In genomic region chr5:114980122-114980748, GRCm38 (mm10) we compare ENCODE assay signal across 8 mouse cellular contexts. TPM values are rescaled to one million over a fixed set of nuclear protein-coding genes. Genes with fewer than 3 reads are reported as not detected.
A peak's percentile ranks its signal among the peaks of the same experiment; 100 is the strongest.
DNase-seq lines count a peak whose midpoint lies in the region; ATAC-seq and TF ChIP-seq lines count a peak whose summit lies in the region.

No protein-coding gene starts in this region.

- H3K4me3 ChIP-seq in heart, embryonic 15.5 days: peak overlapping the region; percentile 55
- H3K4me3 ChIP-seq in lung, adult 2 months (replicated peaks; ENCODE audit: extremely low read depth, low read depth, low read length): peak overlapping the region; percentile 69
- peak overlapping the region; percentile 43 for H3K4me3 ChIP-seq in stomach, embryonic 15.5 days (replicated peaks)

- H3K4me1 ChIP-seq in heart, embryonic 15.5 days (replicated peaks): peaks cover 12% of the 10 kb centered on the region
- peaks cover 3% of the 10 kb centered on the region; the same call in 1 of the 2 replicates for H3K4me1 ChIP-seq in lung, adult 2 months (ENCODE audit: control insufficient read depth, insufficient read depth, low read length)
- H3K4me1 ChIP-seq in stomach, embryonic 15.5 days: peaks cover 11% of the 10 kb centered on the region

- ATAC-seq in heart, embryonic 15.5 days (replicated peaks; ENCODE audit: insufficient number of reproducible peaks, insufficient read depth, low FRiP score, low read depth): 0 out of 2 replicates have a peak, but pooled peaks have one; percentile 36
- ATAC-seq in stomach, embryonic 15.5 days (ENCODE audit: insufficient read depth, low FRiP score, low read depth): no peak

- H3K4me2 ChIP-seq in heart, embryonic 15.5 days: peak overlapping the region; percentile 94
- peak overlapping the region; percentile 87 for H3K4me2 ChIP-seq in stomach, embryonic 15.5 days

- TF ChIP-seq CTCF in lung, adult 2 months (IDR thresholded peaks at IDR 0.05; ENCODE audit: insufficient read depth, low read length): no peak

- H3K9me3 ChIP-seq in heart, embryonic 15.5 days (replicated peaks): no peaks in the 10 kb centered on the region
- no peaks in the 10 kb centered on the region for H3K9me3 ChIP-seq in stomach, embryonic 15.5 days

- DNase-seq in 3134 (ENCODE audit: extremely low read depth, insufficient read length, low spot score) (peak; percentile 23), ZHBTc4 (ENCODE audit: low read depth, low spot score) (peak; percentile 61)
- peak; percentile 24 for DNase-seq in lung, adult 2 months
- no peak for DNase-seq in right cerebral cortex, postnatal 36 days (ENCODE audit: low spot score in 2 of 2)
- no peak for DNase-seq in right cerebral cortex, postnatal 25 days
- no peak for DNase-seq in cerebellum, postnatal 10 days

- 24% methylated on average over 16 of the region's 16 CpGs for WGBS in heart, embryonic 15.5 days
- WGBS in lung, adult 2 months: 31% methylated on average over 16 of the region's 16 CpGs
- 36% methylated on average over 16 of the region's 16 CpGs for WGBS in stomach, embryonic 15.5 days

- no peaks in the 10 kb centered on the region for H3K27me3 ChIP-seq in heart, embryonic 15.5 days
- H3K27me3 ChIP-seq in stomach, embryonic 15.5 days (replicated peaks): no peaks in the 10 kb centered on the region

- H3K27ac ChIP-seq in heart, embryonic 15.5 days: no peak overlapping the region
- H3K27ac ChIP-seq in stomach, embryonic 15.5 days: peak overlapping the region; percentile 45; the same call in 1 of the 2 replicates

- H3K9ac ChIP-seq in heart, embryonic 15.5 days: peak overlapping the region; percentile 51
- no peak overlapping the region for H3K9ac ChIP-seq in stomach, embryonic 15.5 days

- H3K36me3 ChIP-seq in heart, embryonic 15.5 days: no peaks in the 10 kb centered on the region
- H3K36me3 ChIP-seq in stomach, embryonic 15.5 days: no peaks in the 10 kb centered on the region

- TF ChIP-seq POLR2A in lung, adult 2 months (IDR thresholded peaks at IDR 0.05; ENCODE audit: borderline replicate concordance, extremely low read depth, low read depth, low read length): peak; percentile 40; the same call in 1 of the 2 replicates

RNA-seq across cellular contexts. Expression of gene Hnf1a, which starts 9.3 kb away (rescaled TPM):
- 0.15 and 0.39 TPM in 2 replicates for polyA plus RNA-seq in heart, embryonic 15.5 days (2015; fragmentation: Nextera tagmentation; extraction: Ambion mirVana)
- polyA plus RNA-seq in lung, adult 2 months (2012; rRNA removed): 0.08 TPM in 1 of 2 replicates, not detected in the other
- polyA plus RNA-seq in stomach, embryonic 15.5 days (2015; fragmentation: Nextera tagmentation; extraction: Ambion mirVana): 11.2 and 16.2 TPM in 2 replicates

RNA-seq across cellular contexts. Expression of gene Sppl3, which starts 30.7 kb away (rescaled TPM):
- polyA plus RNA-seq in heart, embryonic 15.5 days (2015; fragmentation: Nextera tagmentation; extraction: Ambion mirVana): 17.8 and 22.4 TPM in 2 replicates
- polyA plus RNA-seq in lung, adult 2 months (2012; rRNA removed): 85.1 and 107 TPM in 2 replicates
- 31.5 and 34.2 TPM in 2 replicates for polyA plus RNA-seq in stomach, embryonic 15.5 days (2015; fragmentation: Nextera tagmentation; extraction: Ambion mirVana)

RNA-seq across cellular contexts. Expression of gene 2210016L21Rik, which starts 38.3 kb away (rescaled TPM):
- 36.0 and 40.0 TPM in 2 replicates for polyA plus RNA-seq in heart, embryonic 15.5 days (2015; fragmentation: Nextera tagmentation; extraction: Ambion mirVana)
- 15.9 and 16.6 TPM in 2 replicates for polyA plus RNA-seq in lung, adult 2 months (2012; rRNA removed)
- 52.4 and 57.4 TPM in 2 replicates for polyA plus RNA-seq in stomach, embryonic 15.5 days (2015; fragmentation: Nextera tagmentation; extraction: Ambion mirVana)

RNA-seq across cellular contexts. Expression of gene Oasl1, which starts 57.2 kb away (rescaled TPM):
- 0.63 and 0.91 TPM in 2 replicates for polyA plus RNA-seq in heart, embryonic 15.5 days (2015; fragmentation: Nextera tagmentation; extraction: Ambion mirVana)
- 2.3 and 2.7 TPM in 2 replicates for polyA plus RNA-seq in lung, adult 2 months (2012; rRNA removed)
- polyA plus RNA-seq in stomach, embryonic 15.5 days (2015; fragmentation: Nextera tagmentation; extraction: Ambion mirVana): 0.90 and 1.2 TPM in 2 replicates

Comparison
In these comparisons a context has a peak if more than half of its experiments do, and no peak if none do; other contexts are left out.
1. DNase-seq: peak in 3134 (single experiment), ZHBTc4 (single experiment) and lung, adult 2 months (single experiment); none in right cerebral cortex, postnatal 36 days (0 of 2), right cerebral cortex, postnatal 25 days (single experiment) and cerebellum, postnatal 10 days (0 of 2).
2. Peak in every context shown above with its lines, with median percentiles within 50 percentile points of each other: H3K4me3 ChIP-seq.